Mouse (Mus musculus): ENCODE measurements around the gene Yif1a. TPM values are rescaled to one million over a fixed set of nuclear protein-coding genes. Genes with fewer than 3 reads are reported as not detected.
A peak's percentile ranks its signal among the peaks of the same experiment; 100 is the strongest.

Yif1a gene
- polyA plus RNA-seq, 1 experiment from 2014 or later = 80.6 TPM

GRCm38 (mm10) chr19:5067867-5068569 is 20.3 kb upstream of the Yif1a start, which contains the start of gene Cd248:
Gene Cd248 (plus strand): TSS chr19:5068078.
- Histone ChIP-seq H3K27ac (ENCODE audit: low read depth, low read length) (no peak within 1 kb of the TSS), H3K36me3 (ENCODE audit: control insufficient read depth, insufficient read depth, low read length) (no peaks in the 10 kb centered on the region), H3K27me3 (ENCODE audit: control insufficient read depth, insufficient read depth, low read length) (peaks cover 39% of the 10 kb centered on the region), H3K4me3 (ENCODE audit: low read depth, low read length) (peak within 1 kb of the TSS; percentile 33), H3K9me3 (ENCODE audit: control insufficient read depth, low read length) (no peaks in the 10 kb centered on the region), H3K4me2 (peak within 1 kb of the TSS; percentile 78), H3K9ac (ENCODE audit: low read length) (peak within 1 kb of the TSS; percentile 56), H3K4me1 (ENCODE audit: control insufficient read depth, insufficient read depth, low read length) (peaks cover 24% of the 10 kb centered on the region)
- DNase-seq (ENCODE audit: low spot score, missing footprints) (peak; percentile 93), ATAC-seq (ENCODE audit: low FRiP score) (no peak)
- WGBS = 2% methylated on average over 44 of the region's 56 CpGs

- peak overlapping the region; percentile 56 for H3K9ac ChIP-seq (ENCODE audit: low read length)
- H3K36me3 ChIP-seq (ENCODE audit: control insufficient read depth, insufficient read depth, low read length) = no peaks in the 10 kb centered on the region
- peak overlapping the region; percentile 78 for H3K4me2 ChIP-seq
- H3K4me1 ChIP-seq (ENCODE audit: control insufficient read depth, insufficient read depth, low read length) = peaks cover 24% of the 10 kb centered on the region
- no peaks in the 10 kb centered on the region for H3K9me3 ChIP-seq (ENCODE audit: control insufficient read depth, low read length)
- 43% methylated on average over 21 of the region's 21 CpGs for WGBS
- peaks cover 39% of the 10 kb centered on the region for H3K27me3 ChIP-seq (ENCODE audit: control insufficient read depth, insufficient read depth, low read length)
- DNase-seq (ENCODE audit: low spot score, missing footprints) = peak; percentile 90
- H3K4me3 ChIP-seq (ENCODE audit: low read depth, low read length) = peak overlapping the region; percentile 33
- no peak for ATAC-seq (ENCODE audit: low FRiP score)
- H3K27ac ChIP-seq (ENCODE audit: low read depth, low read length) = no peak overlapping the region
Observed at GRCm38 (mm10) chr19:5068570-5069234, 19.6 kb upstream of the Yif1a start.

- Histone ChIP-seq H3K36me3 (ENCODE audit: control insufficient read depth, insufficient read depth, low read length) (no peaks in the 10 kb centered on the region), H3K4me3 (ENCODE audit: low read depth, low read length) (no peak overlapping the region), H3K9ac (ENCODE audit: low read length) (no peak overlapping the region), H3K27me3 (ENCODE audit: control insufficient read depth, insufficient read depth, low read length) (peaks cover 39% of the 10 kb centered on the region), H3K27ac (ENCODE audit: low read depth, low read length) (no peak overlapping the region), H3K4me1 (ENCODE audit: control insufficient read depth, insufficient read depth, low read length) (peaks cover 24% of the 10 kb centered on the region), H3K4me2 (no peak overlapping the region), H3K9me3 (ENCODE audit: control insufficient read depth, low read length) (no peaks in the 10 kb centered on the region)
- 90% methylated on average over 5 of the region's 5 CpGs for WGBS
- DNase-seq (ENCODE audit: low spot score, missing footprints) (no peak), ATAC-seq (ENCODE audit: low FRiP score) (no peak)
Observed at GRCm38 (mm10) chr19:5069486-5069885, 18.9 kb upstream of the Yif1a start.

- Histone ChIP-seq H3K4me3 (ENCODE audit: low read depth, low read length) (no peak overlapping the region), H3K4me2 (no peak overlapping the region), H3K4me1 (ENCODE audit: control insufficient read depth, insufficient read depth, low read length) (peaks cover 24% of the 10 kb centered on the region), H3K27ac (ENCODE audit: low read depth, low read length) (no peak overlapping the region), H3K36me3 (ENCODE audit: control insufficient read depth, insufficient read depth, low read length) (no peaks in the 10 kb centered on the region), H3K9me3 (ENCODE audit: control insufficient read depth, low read length) (no peaks in the 10 kb centered on the region), H3K9ac (ENCODE audit: low read length) (no peak overlapping the region), H3K27me3 (ENCODE audit: control insufficient read depth, insufficient read depth, low read length) (peaks cover 39% of the 10 kb centered on the region)
- DNase-seq (ENCODE audit: low spot score, missing footprints) (no peak), ATAC-seq (ENCODE audit: low FRiP score) (no peak)
- WGBS = 82% methylated on average over 7 of the region's 7 CpGs
Observed at GRCm38 (mm10) chr19:5069978-5070377, 18.4 kb upstream of the Yif1a start.

GRCm38 (mm10) chr19:5071077-5071476 is 17.3 kb upstream of the Yif1a start:
- H3K9me3 ChIP-seq (ENCODE audit: control insufficient read depth, low read length) = no peaks in the 10 kb centered on the region
- ATAC-seq (ENCODE audit: low FRiP score) (no peak), DNase-seq (ENCODE audit: low spot score, missing footprints) (peak; percentile 88)
- no peaks in the 10 kb centered on the region for H3K36me3 ChIP-seq (ENCODE audit: control insufficient read depth, insufficient read depth, low read length)
- peak overlapping the region; percentile 34 for H3K4me3 ChIP-seq (ENCODE audit: low read depth, low read length)
- H3K9ac ChIP-seq (ENCODE audit: low read length) = peak overlapping the region; percentile 56
- peak overlapping the region; percentile 63 for H3K27ac ChIP-seq (ENCODE audit: low read depth, low read length)
- peaks cover 24% of the 10 kb centered on the region for H3K4me1 ChIP-seq (ENCODE audit: control insufficient read depth, insufficient read depth, low read length)
- H3K27me3 ChIP-seq (ENCODE audit: control insufficient read depth, insufficient read depth, low read length) = peaks cover 39% of the 10 kb centered on the region
- peak overlapping the region; percentile 60 for H3K4me2 ChIP-seq
- 9% methylated on average over 11 of the region's 11 CpGs for WGBS

GRCm38 (mm10) chr19:5071545-5072369 is 16.6 kb upstream of the Yif1a start:
- H3K4me1 ChIP-seq (ENCODE audit: control insufficient read depth, insufficient read depth, low read length) = peaks cover 24% of the 10 kb centered on the region
- H3K9ac ChIP-seq (ENCODE audit: low read length) = peak overlapping the region; percentile 56
- peaks cover 39% of the 10 kb centered on the region for H3K27me3 ChIP-seq (ENCODE audit: control insufficient read depth, insufficient read depth, low read length)
- peak overlapping the region; percentile 34 for H3K4me3 ChIP-seq (ENCODE audit: low read depth, low read length)
- H3K27ac ChIP-seq (ENCODE audit: low read depth, low read length) = peak overlapping the region; percentile 63
- peak overlapping the region; percentile 60 for H3K4me2 ChIP-seq
- H3K36me3 ChIP-seq (ENCODE audit: control insufficient read depth, insufficient read depth, low read length) = no peaks in the 10 kb centered on the region
- ATAC-seq (ENCODE audit: low FRiP score) (peak; percentile 87), DNase-seq (ENCODE audit: low spot score, missing footprints) (peak; percentile 96)
- no peaks in the 10 kb centered on the region for H3K9me3 ChIP-seq (ENCODE audit: control insufficient read depth, low read length)
- WGBS = under 1% methylated on average over 39 of the region's 40 CpGs

GRCm38 (mm10) chr19:5072389-5073019 is 15.8 kb upstream of the Yif1a start:
- Histone ChIP-seq H3K36me3 (ENCODE audit: control insufficient read depth, insufficient read depth, low read length) (no peaks in the 10 kb centered on the region), H3K27me3 (ENCODE audit: control insufficient read depth, insufficient read depth, low read length) (peaks cover 34% of the 10 kb centered on the region), H3K4me1 (ENCODE audit: control insufficient read depth, insufficient read depth, low read length) (peaks cover 24% of the 10 kb centered on the region), H3K9ac (ENCODE audit: low read length) (peak overlapping the region; percentile 56; the same call in 1 of the 2 replicates), H3K27ac (ENCODE audit: low read depth, low read length) (no peak overlapping the region), H3K4me3 (ENCODE audit: low read depth, low read length) (peak overlapping the region; percentile 34), H3K4me2 (peak overlapping the region; percentile 60), H3K9me3 (ENCODE audit: control insufficient read depth, low read length) (no peaks in the 10 kb centered on the region)
- no peak for DNase-seq (ENCODE audit: low spot score, missing footprints)
- WGBS = 3% methylated on average over 20 of the region's 20 CpGs
- peak; percentile 17; the same call in 1 of the 2 replicates for ATAC-seq (ENCODE audit: low FRiP score)

- DNase-seq (ENCODE audit: low spot score, missing footprints) (peak; percentile 98), ATAC-seq (ENCODE audit: low FRiP score) (no peak)
- H3K4me1 ChIP-seq (ENCODE audit: control insufficient read depth, insufficient read depth, low read length) = peaks cover 19% of the 10 kb centered on the region
- no peak overlapping the region for H3K4me3 ChIP-seq (ENCODE audit: low read depth, low read length)
- H3K4me2 ChIP-seq = peak overlapping the region; percentile 60; the same call in 1 of the 2 replicates
- no peaks in the 10 kb centered on the region for H3K9me3 ChIP-seq (ENCODE audit: control insufficient read depth, low read length)
- no peak overlapping the region for H3K27ac ChIP-seq (ENCODE audit: low read depth, low read length)
- no peaks in the 10 kb centered on the region for H3K36me3 ChIP-seq (ENCODE audit: control insufficient read depth, insufficient read depth, low read length)
- H3K9ac ChIP-seq (ENCODE audit: low read length) = no peak overlapping the region
- peaks cover 28% of the 10 kb centered on the region for H3K27me3 ChIP-seq (ENCODE audit: control insufficient read depth, insufficient read depth, low read length)
- WGBS = 2% methylated on average over 14 of the region's 15 CpGs
Observed at GRCm38 (mm10) chr19:5073028-5073427, 15.3 kb upstream of the Yif1a start.
